Mouse (Mus musculus): Measurements from ENCODE around the gene Hoxb1.
A peak's percentile ranks its signal among the peaks of the same experiment; 100 is the strongest.

The Hoxb1 gene

DNA sequence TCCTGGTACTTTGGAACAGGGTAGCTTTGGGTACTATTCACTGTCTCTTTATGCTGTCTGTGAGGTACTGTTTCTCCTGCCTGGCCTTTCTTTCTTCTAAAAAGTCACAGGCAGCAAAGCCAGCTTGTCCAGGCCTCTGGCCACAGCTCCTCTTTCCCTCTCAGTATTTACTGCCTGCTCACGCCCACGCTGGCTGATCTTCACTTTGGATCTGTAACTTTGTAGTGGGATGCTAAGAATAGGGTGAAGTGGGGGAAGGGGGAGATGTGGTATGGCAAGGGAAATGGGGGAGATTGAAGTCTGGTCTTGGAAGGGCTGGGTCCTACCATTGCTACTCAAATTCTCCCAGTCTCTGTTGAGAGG is 31.6 kb upstream of the Hoxb1 start:
- no peak for DNase-seq (ENCODE audit: low read depth, low spot score)

- DNase-seq (ENCODE audit: low read depth, low spot score) = no peak
Measured at GRCm38 (mm10) chr11:96334998-96335397, 30.6 kb upstream of the Hoxb1 start.

DNA sequence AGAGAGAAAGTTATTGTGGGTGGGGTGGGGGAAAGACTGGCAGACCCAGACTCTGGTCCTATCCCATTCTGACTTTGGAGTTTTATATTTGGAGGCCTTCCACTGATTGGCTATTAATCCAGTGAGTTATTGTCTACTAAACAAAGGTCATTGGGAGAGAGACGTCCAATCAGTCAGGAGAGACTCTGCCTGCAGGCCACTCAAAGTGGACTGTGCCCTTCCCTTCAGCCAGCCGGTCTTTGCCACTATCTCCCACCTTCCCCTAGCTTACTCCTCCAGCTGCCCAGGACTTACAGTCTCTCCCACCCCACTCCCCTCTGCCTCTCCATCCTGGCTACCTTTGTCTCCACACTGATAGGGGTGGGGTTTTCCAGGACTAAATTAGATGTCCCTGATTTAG is 29.0 kb upstream of the Hoxb1 start:
- no peak for DNase-seq (ENCODE audit: low read depth, low spot score)

GRCm38 (mm10) chr11:96337026-96337425 is 28.5 kb upstream of the Hoxb1 start:
- DNase-seq (ENCODE audit: low read depth, low spot score) = no peak

- DNase-seq (ENCODE audit: low read depth, low spot score) = no peak
Measured at GRCm38 (mm10) chr11:96338957-96339855, 26.3 kb upstream of the Hoxb1 start.

- peak; percentile 57 for DNase-seq (ENCODE audit: low read depth, low spot score)
Measured at GRCm38 (mm10) chr11:96340698-96341365, 24.7 kb upstream of the Hoxb1 start.

DNA sequence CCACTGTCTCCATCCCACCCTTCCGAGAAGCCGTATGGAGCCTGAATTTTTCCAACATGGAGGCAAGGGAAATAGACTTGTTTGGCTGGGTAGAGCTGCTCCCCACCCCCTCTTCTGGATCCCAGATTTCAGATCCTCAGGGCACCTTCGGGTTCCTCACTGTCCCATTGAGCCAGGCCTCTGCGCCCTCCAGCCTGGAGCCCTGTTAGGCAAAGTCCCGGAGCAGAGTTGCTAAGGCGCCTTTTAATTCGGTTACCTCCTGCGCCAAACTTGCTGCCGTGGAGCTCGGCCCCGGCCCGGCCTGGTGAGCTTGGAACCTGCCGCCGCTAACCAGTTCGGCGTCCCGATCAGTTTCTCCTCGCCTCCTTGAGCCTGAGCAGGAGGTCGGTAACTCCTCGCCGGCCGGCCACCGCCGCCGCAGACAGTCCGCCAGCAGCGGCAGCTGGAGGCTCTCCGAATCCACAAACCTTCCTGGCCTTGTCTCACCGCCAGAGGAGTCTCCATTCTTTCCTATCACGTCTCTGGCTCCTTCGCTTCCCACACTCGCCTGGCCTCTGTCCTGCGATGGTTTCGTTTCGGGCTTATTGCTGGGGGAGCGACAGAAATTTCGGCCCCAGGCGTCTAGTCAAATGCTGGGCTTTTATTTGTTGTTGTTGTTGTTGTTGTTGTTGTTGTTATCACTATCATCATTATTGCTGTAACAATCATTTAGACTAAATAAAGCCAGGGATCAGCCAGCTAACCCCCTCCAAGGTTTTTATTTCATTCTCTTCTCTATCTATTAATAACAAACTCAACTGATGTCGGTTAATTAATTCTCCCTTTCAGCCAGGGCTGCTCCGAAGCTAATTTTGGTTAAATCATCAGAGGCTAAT is 23.6 kb upstream of the Hoxb1 start:
- DNase-seq (ENCODE audit: low read depth, low spot score) = peak; percentile 73

DNA sequence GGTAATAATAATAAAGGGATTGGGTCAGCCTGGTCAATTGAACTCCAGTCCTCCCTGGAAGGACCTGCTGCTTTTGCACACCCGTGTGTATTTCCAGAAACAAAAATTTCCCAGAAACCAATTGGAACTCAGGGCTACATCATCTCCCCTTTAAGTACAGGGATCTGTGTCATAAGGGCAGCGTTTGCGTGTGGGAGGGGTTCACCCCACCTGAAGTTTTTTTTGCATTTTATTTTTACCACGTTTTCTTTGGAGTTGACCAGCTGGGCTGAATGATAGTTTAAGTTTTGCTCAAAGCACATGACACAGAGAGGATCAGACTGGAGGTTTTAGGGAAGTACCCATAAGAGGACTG is 23.0 kb upstream of the Hoxb1 start:
- no peak for DNase-seq (ENCODE audit: low read depth, low spot score)

DNA sequence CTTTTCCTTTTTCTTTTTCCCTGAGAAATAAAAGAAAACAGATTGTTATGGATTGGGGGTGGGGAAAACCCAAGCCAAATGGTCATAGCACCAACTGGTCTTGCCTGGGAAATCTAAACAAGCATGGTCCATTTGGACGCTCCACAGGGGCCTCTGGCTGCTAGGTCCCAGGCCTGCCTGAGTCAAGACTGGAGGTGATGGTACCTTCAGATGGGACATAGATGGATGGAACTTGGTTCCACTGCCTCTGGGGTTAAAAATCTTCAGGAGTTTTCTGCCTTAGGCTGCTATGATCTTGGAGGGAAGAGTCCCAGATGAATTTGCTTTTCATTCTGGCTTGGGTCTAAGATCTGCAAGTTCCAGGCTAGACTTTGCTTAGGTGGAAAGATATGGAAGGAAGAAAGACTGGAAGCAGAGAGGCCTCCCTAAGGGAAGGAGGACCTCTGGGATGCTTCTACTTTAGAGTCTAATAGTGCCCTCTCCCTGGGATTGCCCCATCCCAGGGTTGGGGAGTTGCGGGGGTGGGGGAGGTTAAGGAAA is 22.3 kb upstream of the Hoxb1 start:
- DNase-seq (ENCODE audit: low read depth, low spot score) = no peak

DNA sequence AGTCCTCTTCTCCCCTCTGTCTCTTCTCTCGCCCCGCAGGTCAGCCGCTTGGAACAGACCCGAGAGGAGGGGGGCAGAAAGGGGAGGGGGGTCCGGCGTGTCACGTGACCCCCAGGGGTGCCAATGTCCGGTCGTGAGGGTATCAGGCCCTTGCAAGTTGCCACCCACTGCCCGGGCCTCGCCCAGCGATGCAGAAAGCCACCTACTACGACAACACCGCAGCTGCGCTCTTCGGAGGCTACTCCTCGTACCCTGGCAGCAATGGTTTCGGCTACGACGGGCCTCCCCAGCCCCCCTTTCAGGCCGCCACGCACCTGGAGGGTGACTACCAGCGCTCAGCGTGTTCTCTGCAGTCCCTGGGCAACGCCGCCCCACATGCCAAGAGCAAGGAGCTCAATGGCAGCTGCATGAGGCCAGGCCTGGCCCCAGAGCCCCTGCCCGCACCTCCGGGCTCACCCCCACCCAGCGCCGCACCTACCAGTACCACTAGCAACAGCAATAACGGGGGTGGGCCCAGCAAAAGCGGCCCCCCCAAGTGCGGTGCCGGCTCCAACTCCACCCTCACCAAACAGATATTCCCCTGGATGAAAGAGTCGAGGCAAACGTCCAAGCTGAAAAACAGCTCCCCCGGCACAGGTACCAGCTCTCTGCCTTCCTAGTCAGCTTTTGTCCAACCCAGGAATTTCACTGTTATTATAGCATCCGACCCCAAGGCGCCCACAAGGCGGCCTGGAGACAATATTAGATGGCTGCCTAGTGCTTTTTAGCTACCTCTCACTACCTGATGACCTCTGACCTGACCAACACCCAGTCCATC is 21.3 kb upstream of the Hoxb1 start:
- DNase-seq (ENCODE audit: low read depth, low spot score) = no peak

GRCm38 (mm10) chr11:96344878-96345159 is 20.7 kb upstream of the Hoxb1 start:
- no peak for DNase-seq (ENCODE audit: low read depth, low spot score)

DNA sequence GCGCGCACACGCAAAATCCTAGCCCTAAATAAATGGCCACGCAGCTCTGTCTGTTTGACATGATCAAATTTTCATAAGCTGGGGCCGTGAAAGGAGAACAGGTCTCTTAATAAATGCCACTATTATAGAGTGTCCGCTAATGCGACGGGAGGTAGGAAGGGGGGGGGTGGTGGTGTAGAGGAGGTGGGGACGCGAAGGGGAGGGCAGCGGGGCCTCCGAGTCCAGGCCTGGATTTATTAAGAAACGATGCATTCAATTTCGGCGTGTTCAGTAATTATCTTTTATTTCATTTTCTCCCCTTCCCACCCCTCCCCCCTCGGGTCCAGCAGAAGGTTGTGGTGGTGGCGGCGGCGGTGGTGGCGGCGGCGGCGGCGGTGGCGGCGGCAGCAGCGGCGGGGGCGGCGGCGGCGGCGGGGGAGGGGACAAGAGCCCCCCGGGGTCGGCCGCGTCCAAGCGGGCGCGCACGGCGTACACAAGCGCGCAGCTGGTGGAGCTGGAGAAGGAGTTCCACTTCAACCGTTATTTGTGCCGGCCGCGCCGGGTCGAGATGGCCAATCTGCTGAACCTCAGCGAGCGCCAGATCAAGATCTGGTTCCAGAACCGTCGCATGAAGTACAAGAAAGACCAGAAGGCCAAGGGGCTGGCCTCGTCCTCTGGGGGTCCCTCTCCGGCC is 20.2 kb upstream of the Hoxb1 start:
- DNase-seq (ENCODE audit: low read depth, low spot score) = no peak

GRCm38 (mm10) chr11:96345893-96346806 is 19.4 kb upstream of the Hoxb1 start:
- DNase-seq (ENCODE audit: low read depth, low spot score) = peak; percentile 84

DNA sequence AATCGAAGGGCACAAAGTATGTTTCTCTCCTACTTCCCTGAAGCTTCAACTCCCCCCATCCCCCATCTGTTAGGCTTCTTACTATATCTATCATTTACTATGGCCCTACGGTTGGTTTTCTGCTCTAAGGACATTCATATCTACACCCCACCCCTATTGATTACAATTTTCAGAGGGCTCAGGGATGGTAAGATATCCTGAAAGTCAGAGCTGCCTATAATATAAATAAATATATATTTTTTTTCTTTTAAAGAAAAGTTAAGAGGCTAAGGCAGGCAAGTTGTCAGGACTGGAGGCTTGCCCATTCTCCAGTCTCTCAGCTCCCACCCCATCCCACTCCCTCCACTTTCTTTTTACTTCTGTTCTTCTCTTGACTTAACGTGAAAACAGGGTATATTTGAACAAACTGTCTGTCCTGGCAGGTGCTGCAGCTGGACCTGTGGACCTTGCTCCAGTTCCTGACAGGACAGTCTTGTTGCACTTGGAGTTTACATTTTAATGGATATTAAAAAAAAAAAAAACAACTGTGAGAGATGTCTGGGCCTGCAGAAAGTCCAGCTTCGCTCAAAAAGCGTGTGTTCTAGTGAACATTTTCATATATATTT is 18.5 kb upstream of the Hoxb1 start:
- no peak for DNase-seq (ENCODE audit: low read depth, low spot score)

GRCm38 (mm10) chr11:96347717-96348116 is 17.8 kb upstream of the Hoxb1 start:
- DNase-seq (ENCODE audit: low read depth, low spot score) = no peak

DNA sequence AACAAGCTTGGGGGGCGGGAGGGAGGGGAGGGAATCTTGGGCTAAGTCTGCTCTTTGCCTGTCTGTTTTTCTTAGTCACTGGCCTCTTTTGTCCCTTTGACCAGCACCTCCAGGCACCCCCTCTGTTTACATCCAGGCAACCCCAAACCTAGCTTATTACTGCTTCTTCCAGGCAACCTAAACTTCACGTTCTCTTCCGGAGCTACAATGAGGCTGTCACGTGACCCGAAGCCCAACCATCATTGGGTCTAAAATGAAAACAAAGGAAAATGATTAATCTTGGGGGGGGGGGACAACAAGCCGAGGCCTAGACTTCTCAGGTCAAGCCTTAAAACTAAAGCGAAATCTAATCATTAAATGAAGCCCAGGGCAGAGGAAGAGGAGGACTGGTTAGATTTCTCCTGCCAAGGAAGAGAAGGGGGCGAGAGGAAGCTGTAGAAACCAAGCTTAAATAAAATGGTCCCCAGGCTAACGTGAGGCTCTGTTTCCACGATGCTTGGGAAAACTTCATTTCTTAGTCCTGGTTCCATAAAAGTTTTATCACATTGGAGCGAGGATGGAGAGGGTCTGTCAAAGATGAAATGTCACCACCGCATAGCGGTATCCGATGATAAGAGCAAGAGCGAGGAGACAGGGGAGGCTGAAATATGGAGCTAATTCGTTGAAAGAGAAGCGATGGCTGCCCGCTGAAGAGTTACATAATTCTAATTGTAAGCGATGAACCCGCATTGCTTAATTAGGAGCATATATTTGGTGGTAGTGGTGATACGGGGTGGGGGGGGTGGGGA is 17.2 kb upstream of the Hoxb1 start:
- DNase-seq (ENCODE audit: low read depth, low spot score) = no peak

DNA sequence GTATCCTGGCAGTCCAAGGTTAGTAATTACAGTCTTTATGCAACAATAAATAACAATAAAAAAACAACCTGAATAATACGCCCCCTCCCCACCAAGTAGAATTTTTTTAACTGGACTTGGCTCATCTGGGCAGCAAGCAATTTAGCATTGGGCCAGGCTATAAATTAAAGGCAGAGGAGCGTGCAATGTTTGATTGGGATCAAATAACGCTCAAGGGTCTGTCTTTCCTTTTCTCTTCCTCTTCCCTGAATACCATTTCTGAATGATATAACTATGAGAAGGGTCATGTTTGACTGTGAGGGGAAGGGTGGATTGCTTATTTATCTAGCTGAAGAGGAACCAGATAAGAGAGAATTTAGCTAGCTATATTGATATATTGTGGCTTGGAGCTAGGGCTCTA is 16.6 kb upstream of the Hoxb1 start:
- no peak for DNase-seq (ENCODE audit: low read depth, low spot score)
